Mouse (Mus musculus): ENCODE results near the gene Kcng4. TPM values are rescaled to one million over a fixed set of nuclear protein-coding genes. Genes with fewer than 3 reads are reported as not detected.

Gene Kcng4
- polyA plus RNA-seq, 1 experiment from 2014 or later = 0.13 TPM

DNA sequence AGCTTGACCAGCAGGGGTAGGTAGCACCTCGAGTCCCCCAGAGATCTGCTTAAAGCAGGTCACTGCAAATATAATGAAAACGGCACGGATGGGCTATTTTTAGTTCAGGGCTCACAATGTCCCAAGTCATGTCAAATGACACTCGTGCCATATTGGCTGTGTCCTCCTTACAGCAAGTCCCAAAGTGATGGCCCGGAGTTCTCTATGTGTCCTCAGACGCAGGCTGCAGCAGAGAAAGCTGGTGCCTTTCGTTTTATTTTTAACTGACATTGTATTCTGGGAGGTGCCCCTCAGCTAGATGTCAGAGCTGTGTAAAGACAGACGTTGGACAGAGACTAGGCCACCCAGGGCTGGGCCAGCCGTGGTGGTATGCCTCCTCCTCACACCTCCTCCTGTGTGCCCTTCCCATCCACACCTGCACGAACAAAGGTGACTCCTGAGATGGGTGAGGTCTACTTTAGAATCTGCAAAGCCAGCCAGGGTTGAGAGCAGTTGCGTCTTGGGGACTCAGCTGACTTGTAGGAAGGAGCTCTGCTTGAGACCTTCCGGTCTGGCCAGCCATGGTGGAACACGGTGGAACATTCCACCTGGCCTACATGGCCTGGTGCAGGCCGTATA, 14.5 kb downstream of the Kcng4 start:
- no peak overlapping the region for H3K27ac ChIP-seq
- ATAC-seq = no peak
- no peaks in the 10 kb centered on the region for H3K27me3 ChIP-seq (replicated peaks)
- no peaks in the 10 kb centered on the region for H3K36me3 ChIP-seq
- H3K9me3 ChIP-seq = no peaks in the 10 kb centered on the region
- no peaks in the 10 kb centered on the region for H3K4me1 ChIP-seq (replicated peaks)
- H3K9ac ChIP-seq = no peak overlapping the region
- WGBS = 82% methylated on average over 14 of the region's 14 CpGs
- no peak overlapping the region for H3K4me2 ChIP-seq (replicated peaks)
- H3K4me3 ChIP-seq (replicated peaks) = no peak overlapping the region

DNA sequence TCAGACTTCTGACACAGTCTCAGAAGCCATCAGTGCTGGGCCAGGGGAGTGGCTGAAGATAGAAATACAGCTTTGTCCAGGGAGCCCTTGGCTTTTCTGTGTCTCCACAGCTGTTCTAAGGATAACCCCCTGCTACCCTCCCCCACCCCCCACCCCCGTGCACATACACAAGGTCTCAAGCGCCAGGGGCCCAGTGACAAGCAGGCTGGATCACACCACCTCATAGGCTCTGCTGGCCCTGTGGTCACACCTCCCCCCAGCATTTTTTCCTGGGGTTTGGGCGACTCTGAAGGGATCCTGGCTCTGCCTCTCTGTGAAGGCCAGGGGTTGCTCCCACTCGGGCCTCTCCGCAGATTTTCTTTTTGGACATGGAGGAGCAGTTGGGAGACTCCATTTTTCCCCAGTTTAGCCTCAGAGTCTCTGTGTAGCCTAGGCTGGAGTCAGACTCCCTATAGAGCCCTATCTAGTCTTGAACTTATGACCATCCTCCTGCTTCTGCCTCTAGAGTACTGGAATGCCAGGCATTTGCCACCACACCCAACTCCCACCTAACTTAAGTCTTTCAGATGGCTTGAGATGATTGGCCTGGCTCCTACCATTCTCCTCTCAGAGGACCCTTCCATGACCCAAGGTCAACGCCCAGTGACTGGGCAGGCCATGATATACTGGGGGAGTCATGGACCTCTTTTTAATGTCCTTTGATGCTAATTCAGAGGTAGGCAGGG, 15.2 kb downstream of the Kcng4 start:
- Histone ChIP-seq H3K36me3 (no peaks in the 10 kb centered on the region), H3K27ac (no peak overlapping the region), H3K9me3 (no peaks in the 10 kb centered on the region), H3K4me2 (replicated peaks) (no peak overlapping the region), H3K4me1 (replicated peaks) (no peaks in the 10 kb centered on the region), H3K9ac (no peak overlapping the region), H3K4me3 (replicated peaks) (no peak overlapping the region), H3K27me3 (replicated peaks) (no peaks in the 10 kb centered on the region)
- ATAC-seq = no peak
- WGBS = 69% methylated on average over 6 of the region's 6 CpGs

DNA sequence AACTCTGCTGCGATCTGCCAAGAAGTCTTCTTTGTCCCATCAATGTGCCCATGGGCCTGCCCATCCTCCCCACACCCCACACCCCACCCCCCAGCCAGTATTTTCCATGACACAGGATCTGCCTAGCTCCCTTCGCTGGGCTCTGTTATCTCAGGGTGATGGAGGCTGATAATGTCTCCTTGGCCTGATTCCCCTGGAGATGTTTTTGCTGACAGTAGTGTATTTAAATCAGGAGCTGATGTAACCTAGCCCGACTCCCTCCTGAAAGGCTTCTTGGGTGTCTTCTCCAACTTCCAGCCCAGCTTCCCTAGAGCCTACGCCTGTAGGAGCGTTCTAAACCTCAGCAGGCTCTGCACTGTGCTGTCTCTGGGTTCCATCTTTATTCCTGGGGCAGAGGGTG, 16.6 kb downstream of the Kcng4 start:
- Histone ChIP-seq H3K4me2 (replicated peaks) (no peak overlapping the region), H3K4me1 (replicated peaks) (no peaks in the 10 kb centered on the region), H3K9ac (no peak overlapping the region), H3K36me3 (no peaks in the 10 kb centered on the region), H3K27ac (no peak overlapping the region), H3K4me3 (replicated peaks) (no peak overlapping the region), H3K27me3 (replicated peaks) (no peaks in the 10 kb centered on the region), H3K9me3 (no peaks in the 10 kb centered on the region)
- ATAC-seq = no peak
- 53% methylated on average over 5 of the region's 5 CpGs for WGBS

DNA sequence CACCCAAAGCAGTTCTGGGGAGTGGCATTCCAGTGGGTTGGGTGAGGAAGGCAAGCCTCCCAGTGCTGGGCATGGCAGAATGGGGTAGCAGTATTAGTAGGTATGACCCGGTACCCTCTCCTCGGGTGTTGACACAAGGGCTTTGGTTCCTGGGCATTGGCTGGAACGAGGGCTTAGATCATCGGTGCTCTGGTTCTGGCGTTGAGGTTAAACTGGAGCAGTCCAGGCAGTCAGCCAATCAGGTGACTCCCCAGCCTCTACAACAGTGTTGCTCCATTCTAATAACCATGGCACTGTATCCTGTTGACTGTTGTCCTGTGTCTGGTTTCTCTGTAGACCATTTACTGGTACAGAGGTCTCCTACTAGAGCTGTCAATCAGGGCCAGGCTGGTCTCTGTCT, 17.9 kb downstream of the Kcng4 start:
- Histone ChIP-seq H3K27ac (no peak overlapping the region), H3K4me3 (replicated peaks) (no peak overlapping the region), H3K36me3 (no peaks in the 10 kb centered on the region), H3K4me1 (replicated peaks) (no peaks in the 10 kb centered on the region), H3K4me2 (replicated peaks) (no peak overlapping the region), H3K27me3 (replicated peaks) (no peaks in the 10 kb centered on the region), H3K9ac (no peak overlapping the region), H3K9me3 (no peaks in the 10 kb centered on the region)
- WGBS = 87% methylated on average over 5 of the region's 5 CpGs
- no peak for ATAC-seq

DNA sequence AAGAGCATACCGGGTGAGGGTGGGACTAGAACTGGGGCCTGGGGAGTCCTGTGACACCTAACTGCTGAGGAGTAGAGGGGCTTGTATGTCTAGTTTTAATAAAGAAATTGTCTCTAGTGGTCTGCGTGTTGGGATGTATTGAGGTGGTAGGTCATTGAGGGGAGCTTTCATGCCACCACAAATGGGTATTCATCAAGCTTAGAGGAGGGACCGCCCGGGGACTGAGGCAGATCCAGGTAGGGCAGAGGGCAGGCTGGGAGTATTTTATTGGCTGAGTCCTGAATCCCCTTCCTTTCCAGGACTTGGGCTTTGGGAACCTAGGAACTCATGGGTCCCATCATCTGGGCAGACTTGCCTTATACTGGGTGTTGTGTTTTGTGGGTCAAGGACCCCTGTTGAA, 18.7 kb downstream of the Kcng4 start:
- no peak for ATAC-seq
- H3K9me3 ChIP-seq = no peaks in the 10 kb centered on the region
- H3K27me3 ChIP-seq (replicated peaks) = no peaks in the 10 kb centered on the region
- H3K9ac ChIP-seq = no peak overlapping the region
- H3K4me1 ChIP-seq (replicated peaks) = no peaks in the 10 kb centered on the region
- no peak overlapping the region for H3K27ac ChIP-seq
- H3K4me2 ChIP-seq (replicated peaks) = no peak overlapping the region
- H3K36me3 ChIP-seq = no peaks in the 10 kb centered on the region
- 88% methylated on average over 4 of the region's 4 CpGs for WGBS
- H3K4me3 ChIP-seq (replicated peaks) = no peak overlapping the region

DNA sequence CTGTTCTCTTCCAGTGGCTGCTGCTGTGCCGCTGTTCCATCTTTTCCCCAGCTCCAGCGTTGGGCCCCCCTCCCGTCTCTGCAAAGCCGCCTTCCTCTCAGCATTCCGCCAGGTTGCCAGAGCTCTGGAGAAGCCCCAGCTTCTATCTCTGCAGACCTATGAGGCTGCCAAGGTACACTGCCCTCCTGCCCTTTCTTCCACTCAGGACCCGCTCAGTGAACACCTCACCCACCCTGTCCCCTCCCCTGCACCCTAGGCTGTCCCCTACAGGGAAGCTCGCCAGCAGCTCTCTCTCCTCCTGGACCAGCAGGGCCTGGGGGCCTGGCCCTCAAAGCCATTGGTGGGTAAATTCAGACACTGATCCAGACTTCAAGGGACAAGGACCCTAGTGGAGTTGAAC, 19.1 kb downstream of the Kcng4 start:
- no peak overlapping the region for H3K27ac ChIP-seq
- H3K27me3 ChIP-seq (replicated peaks) = no peaks in the 10 kb centered on the region
- ATAC-seq = no peak
- no peak overlapping the region for H3K4me2 ChIP-seq (replicated peaks)
- no peak overlapping the region for H3K9ac ChIP-seq
- no peak overlapping the region for H3K4me3 ChIP-seq (replicated peaks)
- 72% methylated on average over 7 of the region's 7 CpGs for WGBS
- no peaks in the 10 kb centered on the region for H3K36me3 ChIP-seq
- H3K9me3 ChIP-seq = no peaks in the 10 kb centered on the region
- H3K4me1 ChIP-seq (replicated peaks) = no peaks in the 10 kb centered on the region

DNA sequence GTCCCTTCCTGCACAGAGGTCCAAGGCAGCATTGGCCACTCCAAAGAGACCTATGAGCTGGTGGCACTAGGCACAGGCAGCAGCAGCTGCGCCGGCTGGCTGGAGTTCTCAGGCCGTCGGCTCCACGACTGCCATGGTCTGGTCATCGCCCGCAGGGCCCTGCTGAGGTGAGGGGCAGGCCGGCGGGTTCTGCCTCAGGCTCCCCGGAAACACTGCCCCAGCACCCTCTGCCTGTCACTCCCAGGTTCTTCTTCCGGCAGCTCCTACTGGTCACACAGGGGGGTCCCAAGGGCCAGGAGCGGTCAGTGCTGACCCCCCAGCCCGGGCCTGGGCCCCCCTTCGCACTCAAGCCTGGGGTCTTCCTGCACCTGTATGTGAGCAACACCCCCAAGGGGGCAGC, 20.4 kb downstream of the Kcng4 start:
- no peaks in the 10 kb centered on the region for H3K36me3 ChIP-seq
- no peak overlapping the region for H3K4me3 ChIP-seq (replicated peaks)
- H3K9me3 ChIP-seq = no peaks in the 10 kb centered on the region
- H3K27ac ChIP-seq = no peak overlapping the region
- no peak overlapping the region for H3K4me2 ChIP-seq (replicated peaks)
- 82% methylated on average over 14 of the region's 14 CpGs for WGBS
- ATAC-seq = no peak
- H3K9ac ChIP-seq = no peak overlapping the region
- H3K4me1 ChIP-seq (replicated peaks) = no peaks in the 10 kb centered on the region
- H3K27me3 ChIP-seq (replicated peaks) = no peaks in the 10 kb centered on the region

DNA sequence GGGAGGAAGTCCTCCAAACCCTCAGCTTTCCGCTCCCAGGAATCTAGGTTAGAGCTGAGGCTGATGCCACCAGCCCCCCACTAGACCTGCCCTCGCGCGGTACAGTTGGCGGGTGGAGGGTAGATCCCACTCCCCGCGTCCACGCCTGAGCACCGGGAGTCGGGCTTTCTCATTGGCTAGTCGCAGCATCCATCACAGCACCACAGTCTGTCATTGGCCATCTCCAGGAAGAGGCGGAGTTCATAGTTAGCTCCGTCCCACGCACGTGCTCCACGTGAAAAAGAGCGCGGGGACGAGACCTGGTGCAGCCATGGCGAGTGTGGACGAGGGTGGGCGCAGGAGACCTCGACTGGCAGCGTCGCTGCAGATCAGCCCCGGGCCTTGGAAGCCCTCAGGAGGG, 23.0 kb downstream of the Kcng4 start, which contains the start of gene Adad2:
Gene Adad2, plus strand, starts transcription at position 277 of the 400 bp plus-strand sequence.
- ATAC-seq = no peak
- Histone ChIP-seq H3K4me3 (replicated peaks) (no peak within 1 kb of the TSS), H3K9me3 (no peaks in the 10 kb centered on the region), H3K36me3 (no peaks in the 10 kb centered on the region), H3K4me1 (replicated peaks) (no peaks in the 10 kb centered on the region), H3K27me3 (replicated peaks) (no peaks in the 10 kb centered on the region), H3K4me2 (replicated peaks) (no peak within 1 kb of the TSS), H3K27ac (no peak within 1 kb of the TSS), H3K9ac (no peak within 1 kb of the TSS)
- 82% methylated on average over 26 of the region's 26 CpGs for WGBS

DNA sequence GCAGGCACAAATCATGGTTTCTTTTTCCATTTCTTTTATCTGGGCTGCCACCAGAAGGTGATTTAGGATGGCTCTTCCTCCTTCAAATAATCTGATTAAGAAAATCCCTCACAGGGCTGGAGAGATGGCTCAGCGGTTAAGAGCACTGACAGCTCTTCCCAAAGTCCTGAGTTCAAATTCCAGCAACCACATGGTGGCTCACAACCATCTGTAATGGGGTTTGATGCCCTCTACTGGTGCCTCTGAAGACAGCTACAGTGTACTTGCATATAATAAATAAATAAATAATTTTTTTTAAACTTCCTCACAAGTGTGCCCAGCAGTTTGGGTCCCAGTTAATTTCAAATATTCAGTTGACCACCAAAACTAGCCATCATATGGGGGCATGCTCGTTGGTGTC, 29.3 kb downstream of the Kcng4 start:
- Histone ChIP-seq H3K9ac (no peak overlapping the region), H3K4me3 (replicated peaks) (no peak overlapping the region), H3K4me1 (replicated peaks) (peaks cover 8% of the 10 kb centered on the region; the same call in 1 of the 2 replicates), H3K9me3 (no peaks in the 10 kb centered on the region), H3K27ac (no peak overlapping the region), H3K27me3 (replicated peaks) (no peaks in the 10 kb centered on the region), H3K4me2 (replicated peaks) (no peak overlapping the region), H3K36me3 (peaks cover 11% of the 10 kb centered on the region)
- WGBS = 80% methylated on average over 2 of the region's 2 CpGs
- ATAC-seq = no peak

DNA sequence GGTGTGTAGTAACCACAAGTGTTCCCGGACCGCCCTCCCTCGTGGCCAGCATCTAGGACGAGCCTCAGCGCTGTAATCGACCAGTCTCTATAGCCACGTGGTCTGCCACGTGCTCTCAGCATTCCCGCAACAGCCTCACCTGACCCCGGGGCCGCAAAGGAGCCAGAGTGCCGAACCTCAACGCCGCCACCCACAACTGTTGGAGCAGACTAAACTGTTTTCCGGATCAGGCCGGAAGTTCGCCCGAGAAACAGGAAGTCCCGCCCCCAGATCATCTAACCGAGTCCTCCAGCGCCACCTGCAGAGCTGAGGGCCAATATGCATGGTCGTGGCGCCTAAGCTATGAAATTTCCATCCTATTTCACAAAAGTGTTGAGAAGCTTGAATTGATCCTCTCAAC, 30.5 kb downstream of the Kcng4 start, which contains the start of gene Taf1c:
Gene Taf1c, minus strand, starts transcription at position 227 of the 400 bp plus-strand sequence.
- peak; percentile 87 for ATAC-seq

DNA sequence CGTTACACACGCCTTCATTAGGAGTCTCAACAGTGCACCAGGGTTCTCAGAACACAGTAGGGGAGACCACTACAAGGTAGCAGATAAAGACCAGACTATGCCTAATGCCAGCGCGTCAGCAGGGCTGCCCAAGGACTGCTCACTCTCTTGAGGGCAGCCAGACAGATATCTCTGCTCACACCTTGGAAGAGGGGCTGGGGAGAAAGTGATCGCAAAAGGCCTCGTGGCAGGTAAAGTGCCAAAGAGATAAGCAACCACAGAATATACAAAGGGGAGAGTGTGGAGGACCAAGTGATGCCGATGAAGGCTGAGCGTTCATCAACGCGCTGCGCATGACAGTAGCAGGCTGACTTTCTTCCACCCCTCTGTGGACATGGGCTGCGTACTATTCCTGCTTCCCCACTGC, 31.1 kb downstream of the Kcng4 start:
- peaks cover 24% of the 10 kb centered on the region for H3K36me3 ChIP-seq
- 34% methylated on average over 12 of the region's 12 CpGs for WGBS
- no peak overlapping the region for H3K27ac ChIP-seq
- peak overlapping the region; percentile 77 for H3K9ac ChIP-seq
- no peaks in the 10 kb centered on the region for H3K9me3 ChIP-seq
- no peaks in the 10 kb centered on the region for H3K27me3 ChIP-seq (replicated peaks)
- peak; percentile 42; the same call in 1 of the 2 replicates for ATAC-seq
- H3K4me3 ChIP-seq (replicated peaks) = peak overlapping the region; percentile 68
- H3K4me2 ChIP-seq (replicated peaks) = peak overlapping the region; percentile 73
- H3K4me1 ChIP-seq (replicated peaks) = peaks cover 8% of the 10 kb centered on the region; the same call in 1 of the 2 replicates

More for the DNA sequence above, 30.5 kb downstream of the Kcng4 start, which contains the start of gene Taf1c:
- no peaks in the 10 kb centered on the region for H3K9me3 ChIP-seq
- peaks cover 22% of the 10 kb centered on the region for H3K36me3 ChIP-seq
- H3K27ac ChIP-seq = peak within 1 kb of the TSS; percentile 42; the same call in 1 of the 2 replicates
- peak within 1 kb of the TSS; percentile 68 for H3K4me3 ChIP-seq (replicated peaks)
- peak within 1 kb of the TSS; percentile 73 for H3K4me2 ChIP-seq (replicated peaks)
- peak within 1 kb of the TSS; percentile 77 for H3K9ac ChIP-seq
- H3K27me3 ChIP-seq (replicated peaks) = no peaks in the 10 kb centered on the region
- under 1% methylated on average over 23 of the region's 23 CpGs for WGBS
- H3K4me1 ChIP-seq (replicated peaks) = peaks cover 8% of the 10 kb centered on the region; the same call in 1 of the 2 replicates

DNA sequence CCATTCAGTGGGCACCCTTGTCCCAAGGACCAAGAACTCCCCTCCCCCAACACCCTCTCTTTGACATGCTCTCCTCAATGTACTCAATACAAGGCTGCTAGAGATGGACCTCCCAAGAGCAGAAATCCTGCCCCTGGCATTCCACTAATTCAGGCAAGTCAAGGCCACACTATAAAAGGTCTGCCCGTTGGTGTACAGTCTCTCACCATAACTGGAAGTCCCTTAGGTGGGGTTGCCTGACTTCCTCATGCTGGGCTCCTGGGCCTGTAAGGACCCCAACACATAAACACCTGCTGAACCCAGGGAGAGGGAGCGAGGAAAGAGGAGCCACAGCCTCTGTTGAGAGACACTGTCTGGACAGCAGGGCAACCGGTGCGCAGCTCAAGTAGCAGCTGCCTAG, 31.7 kb downstream of the Kcng4 start:
- Histone ChIP-seq H3K36me3 (peaks cover 28% of the 10 kb centered on the region), H3K27me3 (replicated peaks) (no peaks in the 10 kb centered on the region), H3K4me1 (replicated peaks) (peaks cover 8% of the 10 kb centered on the region; the same call in 1 of the 2 replicates), H3K9me3 (no peaks in the 10 kb centered on the region), H3K9ac (peak overlapping the region; percentile 77; the same call in 1 of the 2 replicates), H3K27ac (no peak overlapping the region), H3K4me3 (replicated peaks) (peak overlapping the region; percentile 68), H3K4me2 (replicated peaks) (peak overlapping the region; percentile 73)
- 90% methylated on average over 4 of the region's 4 CpGs for WGBS
- ATAC-seq = no peak
